Mouse (Mus musculus): ENCODE data around the gene Cherp.

- no peak for TF ChIP-seq POLR2A (IDR thresholded peaks at IDR 0.05; ENCODE audit: low read depth, low read length)
- peak; percentile 50 for TF ChIP-seq CTCF (conservative IDR thresholded peaks at IDR 0.05; ENCODE audit: insufficient read depth, insufficient read length, low read depth, low read length)
Measured at GRCm38 (mm10) chr8:72422926-72423325, 52.1 kb downstream of the Cherp start.

Measured in kidney, adult 2 months (tissue).